Mouse (Mus musculus): ENCODE measurements at regions not wholly inside any gene's neighbourhood (a gene's known extent, or its start where the extent isn't known, plus 50 kb on each side); places are given as distances from the start of the nearest gene placed in this dataset.

- TF ChIP-seq CTCF (IDR thresholded peaks at IDR 0.05; ENCODE audit: low read depth), result no peak
- TF ChIP-seq EP300 (IDR thresholded peaks at IDR 0.05; ENCODE audit: low read depth), result no peak
Measured at GRCm38 (mm10) chr10:108043519-108043918, 118.5 kb upstream of the Ppp1r12a start.

Measured in liver, postnatal 0 days (tissue).